Mouse (Mus musculus): ENCODE measurements around the gene Tbx6.

DNA sequence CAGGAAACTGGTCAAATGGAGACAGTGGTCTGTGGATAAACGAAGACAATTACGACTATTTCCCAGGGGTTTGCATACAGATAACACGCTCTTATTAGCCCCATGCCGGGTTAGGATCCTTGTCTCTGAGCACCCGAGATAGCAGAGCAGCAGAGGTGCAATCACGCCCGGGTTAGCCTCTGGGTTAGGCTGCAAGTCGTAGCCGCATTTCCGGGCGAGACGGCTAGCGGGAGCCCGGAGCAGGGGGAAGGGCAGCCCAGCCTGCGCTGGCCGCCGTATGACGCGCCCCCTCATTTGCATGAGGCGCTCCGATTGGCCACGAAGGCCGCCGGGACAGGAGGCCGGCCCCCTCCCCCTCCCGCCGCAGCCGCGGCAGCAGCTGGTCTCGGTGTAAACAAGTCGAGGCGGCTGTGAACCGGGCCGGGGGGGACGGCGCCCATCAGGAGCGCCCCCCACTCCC, 4.7 kb upstream of the Tbx6 start, which contains the start of gene Ypel3:
- TF ChIP-seq CEBPB (IDR thresholded peaks at IDR 0.05; ENCODE audit: low read depth) (no peak), CTCF (IDR thresholded peaks at IDR 0.05; ENCODE audit: control insufficient read depth, insufficient read depth, insufficient read length) (no peak), MYOG (IDR thresholded peaks at IDR 0.05; ENCODE audit: control insufficient read depth, extremely low read depth, insufficient read length) (no peak), MAX (IDR thresholded peaks at IDR 0.05) (no peak), USF1 (IDR thresholded peaks at IDR 0.05; ENCODE audit: low read depth) (no peak), FOSL1 (IDR thresholded peaks at IDR 0.05; ENCODE audit: insufficient read depth, low read length, poor library complexity, severe bottlenecking) (no peak), MYOD1 (IDR thresholded peaks at IDR 0.05; ENCODE audit: control insufficient read depth, insufficient read length, low read depth) (no peak)
